Mouse (Mus musculus) c-Kit-positive CD71-negative TER-119-negative erythroid progenitor cells, embryonic 14.5 days (primary cell): ENCODE measurements at regions not wholly inside any gene's neighbourhood (a gene's known extent, or its start where the extent isn't known, plus 50 kb on each side); places are given as distances from the start of the nearest gene placed in this dataset.

Experiments
- DNase-seq: peaks from one replicate; pipeline ENCODE4 v3.0.0-alpha.2; 2013; ENCODE audit warnings: low read depth

DNA sequence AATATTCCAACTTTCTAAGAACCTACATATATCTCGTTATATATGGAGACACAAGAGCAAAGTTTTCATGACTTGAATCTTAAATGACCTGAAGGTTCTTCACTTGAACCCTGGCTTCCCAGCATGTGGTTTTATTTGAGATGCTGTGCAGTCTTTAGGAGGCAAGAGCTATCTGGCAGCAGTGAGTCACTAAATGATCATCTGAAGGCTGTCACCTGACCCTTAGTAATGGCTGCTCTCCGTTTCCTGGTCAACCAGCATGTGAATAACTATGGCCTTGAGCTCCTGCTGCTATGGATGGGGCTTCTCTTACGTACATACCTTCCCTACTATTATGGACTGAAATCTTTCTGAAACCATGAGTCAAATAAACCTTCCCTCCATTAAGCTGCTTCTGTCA is 149.8 kb upstream of the Zpld1 start:
- no peak for DNase-seq

DNA sequence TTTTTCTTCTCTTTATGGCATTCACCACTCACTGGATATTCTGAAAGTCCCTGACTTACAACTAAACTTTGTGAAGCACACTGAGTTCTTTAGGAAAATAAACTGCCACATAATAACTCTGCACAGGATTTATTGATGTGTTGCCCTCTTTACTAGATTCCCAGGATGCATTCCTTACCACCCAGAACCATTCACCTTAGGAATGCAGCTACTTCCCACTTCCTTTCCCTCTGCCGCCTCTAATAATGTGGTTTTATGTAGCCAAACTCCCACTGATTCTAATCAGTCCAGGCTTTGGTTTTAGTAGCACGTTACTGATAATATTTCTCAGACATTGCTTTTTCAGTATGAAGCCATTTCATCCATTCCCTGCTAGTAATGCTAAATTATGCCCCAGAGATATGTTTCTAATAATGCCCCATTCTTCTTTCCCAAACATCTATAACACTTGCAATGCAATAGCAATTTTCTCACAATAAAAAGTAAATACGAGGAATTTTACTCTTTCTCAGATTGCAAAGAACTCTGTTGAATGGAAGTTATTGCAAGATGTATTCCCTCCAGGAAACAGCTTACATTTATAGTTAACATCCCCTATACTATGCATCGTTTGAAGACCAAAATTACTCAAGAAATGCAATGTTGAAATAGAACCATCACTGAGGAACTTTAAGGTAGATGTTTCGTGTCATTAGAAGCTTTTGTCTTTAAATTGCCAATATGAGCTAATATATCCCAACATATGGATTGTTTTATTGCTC is 145.2 kb upstream of the Zpld1 start:
- DNase-seq, result no peak

DNA sequence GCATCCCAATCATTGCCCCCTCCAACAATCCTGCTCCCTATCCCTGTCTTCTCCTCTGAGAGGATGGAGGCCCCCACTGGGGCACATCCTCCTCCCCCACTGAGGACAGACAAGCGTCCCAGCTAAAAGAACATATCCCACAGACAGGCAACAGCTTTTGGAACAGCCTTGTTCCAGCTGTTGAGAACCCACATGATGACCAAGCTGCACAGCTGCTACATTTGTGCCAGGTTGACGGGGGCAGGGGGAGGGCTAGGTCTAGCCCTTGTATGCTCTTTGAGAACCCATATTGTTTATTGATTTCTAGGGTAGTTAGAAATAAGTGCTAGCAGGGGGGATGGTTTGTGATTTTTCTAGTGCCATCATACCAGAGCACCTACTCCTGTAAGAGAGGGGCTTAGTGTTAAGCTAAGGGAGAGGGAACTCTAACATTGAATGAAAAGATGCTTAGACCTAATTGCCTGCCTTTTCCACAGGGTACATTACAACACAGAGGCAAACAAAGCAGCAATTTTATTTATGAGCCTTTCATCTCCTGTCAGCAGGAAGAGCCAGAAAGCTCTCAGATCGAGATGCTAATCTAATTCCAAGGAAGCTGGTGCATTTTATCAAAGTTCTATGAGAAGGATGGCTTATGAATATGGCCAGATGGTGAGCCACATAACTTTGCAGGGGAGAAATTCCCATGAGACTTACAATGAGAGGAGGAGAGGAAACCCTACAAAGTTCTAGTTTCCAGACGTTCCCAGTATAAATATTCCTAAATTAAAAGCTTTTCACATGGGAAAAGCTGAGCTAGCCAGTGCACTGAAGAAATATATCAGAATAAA is 137.6 kb upstream of the Zpld1 start:
- no peak for DNase-seq

DNA sequence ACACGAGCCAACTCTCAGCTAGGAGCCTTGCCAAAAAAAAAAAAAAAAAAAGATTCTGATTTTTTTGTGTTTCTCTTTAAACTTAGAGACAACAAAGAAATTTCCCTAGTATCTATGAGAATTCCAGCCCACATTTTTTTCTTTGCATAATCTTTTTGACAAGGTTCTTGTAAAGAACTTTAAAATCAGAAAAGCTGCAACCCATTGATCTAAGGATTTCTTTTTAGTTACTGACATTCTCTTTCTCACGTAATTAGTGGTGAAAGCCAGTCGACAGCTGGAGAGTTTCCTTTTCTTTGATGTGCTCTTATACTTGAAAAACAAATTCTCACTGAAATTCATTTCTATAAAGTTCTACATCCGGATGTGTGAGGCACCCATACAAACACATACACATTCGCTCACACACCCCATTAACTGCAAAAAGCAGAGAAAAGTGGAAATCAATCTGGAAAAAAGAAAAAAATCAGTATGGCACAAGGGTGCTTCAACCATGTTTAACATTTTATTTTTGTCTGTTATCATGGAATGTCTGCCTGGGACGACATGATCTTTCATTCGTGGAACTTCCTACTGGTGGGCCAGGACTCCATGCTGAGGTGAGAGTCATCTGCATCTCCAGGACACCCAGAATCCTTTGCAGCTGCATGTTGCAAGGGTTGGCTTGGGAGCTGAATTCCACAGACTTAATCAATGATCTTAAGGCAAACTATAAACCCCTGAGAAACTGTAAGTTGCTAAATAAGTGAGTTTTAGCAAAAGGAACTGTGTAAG is 124.0 kb upstream of the Zpld1 start:
- no peak for DNase-seq

DNA sequence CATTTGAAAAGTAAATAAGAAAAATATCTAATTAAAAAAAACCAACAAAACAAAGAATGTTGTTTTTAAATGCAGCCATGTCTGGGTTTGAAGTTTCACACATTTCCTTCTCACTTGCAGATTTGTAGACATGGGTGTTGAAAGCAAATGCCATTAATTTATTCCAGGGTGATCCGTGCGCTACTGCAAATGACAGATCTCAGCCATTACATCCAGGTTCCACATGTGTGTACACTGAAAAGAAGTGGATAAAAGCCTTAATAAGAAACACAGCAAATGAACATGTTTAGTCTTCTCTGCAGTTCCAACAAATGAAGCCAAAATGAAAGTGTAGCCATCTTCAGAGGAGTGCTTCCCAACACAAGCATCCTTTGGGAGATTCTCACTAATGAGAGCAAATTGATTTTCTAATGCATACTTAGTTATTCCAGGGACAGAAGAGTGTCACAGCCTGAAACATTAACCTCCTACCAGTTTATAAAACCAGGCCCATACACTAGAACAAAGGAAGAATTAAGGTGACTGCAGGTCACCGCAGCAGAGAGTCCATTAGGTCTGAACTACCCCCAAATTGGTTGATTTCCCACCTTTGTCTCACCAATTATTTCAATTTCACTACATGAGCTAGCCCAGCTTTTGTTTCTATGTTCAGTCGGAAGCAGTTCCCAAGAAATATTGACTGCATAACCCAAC is 123.2 kb upstream of the Zpld1 start:
- no peak for DNase-seq

GRCm38 (mm10) chr16:55418871-55419270 is 121.1 kb upstream of the Zpld1 start:
- DNase-seq, result no peak

DNA sequence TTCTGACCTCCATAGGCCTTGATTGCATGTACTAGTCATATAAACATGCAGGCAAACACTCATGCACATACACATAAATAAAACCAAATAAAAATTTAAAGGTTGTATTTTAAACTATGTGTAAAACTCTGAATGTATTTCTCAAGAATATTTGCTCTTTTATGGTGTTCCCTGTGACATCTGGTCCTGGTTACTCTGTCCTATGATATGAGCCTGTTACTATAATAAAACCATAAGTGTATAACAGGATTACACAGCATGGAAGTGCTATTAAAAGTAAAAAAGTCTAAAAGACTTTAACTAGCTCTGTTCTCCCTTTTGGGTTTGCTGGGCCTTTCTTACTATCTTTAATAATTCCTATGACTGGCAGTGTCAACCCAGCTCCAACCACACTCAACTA is 103.0 kb upstream of the Zpld1 start:
- DNase-seq, result no peak

GRCm38 (mm10) chr16:55394864-55395263 is 97.1 kb upstream of the Zpld1 start:
- DNase-seq, result no peak

GRCm38 (mm10) chr16:55390400-55390799 is 92.6 kb upstream of the Zpld1 start:
- DNase-seq, result no peak

DNA sequence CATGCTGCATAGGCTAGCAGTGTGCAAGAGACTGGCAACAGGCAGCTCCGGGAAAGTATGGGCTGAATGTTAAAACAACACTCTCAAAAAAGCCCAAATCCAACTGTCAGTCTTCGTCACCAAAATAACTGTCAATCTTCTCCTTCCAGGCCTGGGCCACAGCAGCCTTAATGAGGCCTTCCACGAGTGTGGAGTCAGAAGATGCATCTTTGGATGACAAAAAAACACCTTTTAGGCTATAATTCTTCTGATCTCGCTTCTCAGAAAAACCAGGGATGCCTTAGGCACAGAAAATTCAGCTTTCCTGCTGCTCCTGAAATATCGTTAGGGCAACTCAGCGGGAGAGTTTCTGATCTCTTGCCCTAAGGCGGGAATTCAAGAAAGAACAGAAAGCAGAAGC is 82.2 kb upstream of the Zpld1 start:
- no peak for DNase-seq

DNA sequence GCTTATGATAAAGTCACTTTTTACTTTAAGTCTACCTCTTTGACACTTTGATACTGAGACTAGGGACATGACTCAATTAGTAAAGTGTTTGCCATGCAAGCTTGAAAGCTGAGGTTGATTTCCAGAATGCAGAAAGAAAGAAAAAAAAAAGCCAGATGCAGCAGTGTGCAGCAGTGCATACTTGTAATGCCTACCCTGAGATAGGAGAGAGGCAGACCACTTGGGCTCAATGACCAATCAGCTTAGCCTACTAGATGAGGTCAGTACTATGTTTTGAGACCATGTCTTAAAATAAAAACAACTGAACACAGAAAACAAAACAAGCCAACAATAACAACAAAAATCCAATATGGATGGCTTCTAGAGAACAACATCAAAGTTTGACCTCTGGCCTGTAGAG is 81.4 kb upstream of the Zpld1 start:
- no peak for DNase-seq

GRCm38 (mm10) chr16:55378701-55379100 is 80.9 kb upstream of the Zpld1 start:
- DNase-seq, result no peak

GRCm38 (mm10) chr16:55375922-55376321 is 78.1 kb upstream of the Zpld1 start:
- no peak for DNase-seq

DNA sequence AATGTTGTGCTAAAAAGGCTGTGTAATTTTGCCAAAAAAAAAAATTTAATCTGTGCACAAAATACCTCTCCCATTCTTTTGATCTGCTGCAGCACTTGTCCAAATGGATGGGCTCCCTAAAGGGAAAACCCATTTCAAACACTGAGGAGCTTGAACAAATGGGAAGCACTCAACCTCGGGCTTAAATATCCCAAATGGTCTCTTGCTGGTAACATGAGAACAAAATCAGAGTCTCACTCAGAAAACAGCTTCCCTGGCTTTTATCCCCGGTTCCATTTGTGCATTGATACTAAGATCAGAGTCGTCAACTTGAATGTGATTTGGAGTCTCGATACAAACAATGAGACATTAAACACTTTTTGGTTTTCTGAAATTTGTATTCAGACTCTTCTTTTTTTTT is 59.9 kb upstream of the Zpld1 start:
- DNase-seq, result no peak

DNA sequence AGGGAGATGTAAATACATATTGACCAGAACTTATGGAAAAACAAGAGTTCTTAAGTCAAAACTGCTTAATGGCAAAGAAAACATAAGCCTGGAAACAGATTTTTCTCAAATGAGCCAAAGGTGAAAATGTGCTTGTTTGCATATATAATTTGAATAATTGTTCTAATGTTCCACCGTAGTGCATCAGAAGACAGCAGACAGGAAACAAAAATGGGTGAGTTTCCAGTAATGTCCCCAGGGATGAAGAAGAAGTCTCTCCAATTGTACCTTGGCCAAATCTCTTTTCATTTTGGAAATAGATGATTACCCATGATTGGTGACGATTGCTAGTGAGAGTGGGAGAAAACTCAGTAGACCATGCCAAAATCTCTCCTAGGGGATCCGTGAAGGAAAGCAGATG is 58.3 kb upstream of the Zpld1 start:
- DNase-seq, result no peak
